Mouse (Mus musculus) erythroid progenitor cell, adult 5-6 weeks (primary cell): ENCODE measurements around the gene Pde7b. TPM values are rescaled to one million over a fixed set of nuclear protein-coding genes. Genes with fewer than 3 reads are reported as not detected.
"Not testable (repeated sequence)": the region's sequence is repeated elsewhere in the genome, so short reads cannot be mapped to it uniquely, and the experiment has no call there.

Experiments
- ATAC-seq: replicated peaks from 2 replicates; pipeline ENCODE4 v1.8.0; 2016; ENCODE audit warnings: moderate number of reproducible peaks, mild to moderate bottlenecking, moderate TSS enrichment, inconsistent platforms; ENCODE audit not compliant: poor library complexity, low FRiP score, severe bottlenecking
- total RNA-seq, 2 experiments: library from RNA; stranded (forward) in 1 of 2; stranded (reverse) in 1 of 2; fragments of 150-400 nt in 1 of 2; fragments of 186-747, 209-891 nt in 1 of 2; gene quantifications; 2 replicates each; pipeline versions ENCODE4 v1.2.3 to v1.2.4; 2015 to 2017; ENCODE audit warnings: low replicate concordance in 2 of 2

The Pde7b gene
- total RNA-seq, 2 experiments from 2014 or later = not detected

- no peak for ATAC-seq
Measured at GRCm38 (mm10) chr10:20567684-20568236, 157.1 kb downstream of the Pde7b start.

- ATAC-seq = no peak
Measured at GRCm38 (mm10) chr10:20556477-20556876, 168.4 kb downstream of the Pde7b start.

GRCm38 (mm10) chr10:20551341-20551740 is 173.5 kb downstream of the Pde7b start:
- no peak for ATAC-seq

- ATAC-seq = no peak
Measured at GRCm38 (mm10) chr10:20550771-20551170, 174.1 kb downstream of the Pde7b start.

GRCm38 (mm10) chr10:20550161-20550560 is 174.7 kb downstream of the Pde7b start:
- ATAC-seq = no peak

- no peak for ATAC-seq
Measured at GRCm38 (mm10) chr10:20548833-20549710, 175.8 kb downstream of the Pde7b start.

- ATAC-seq = no peak
Measured at GRCm38 (mm10) chr10:20547951-20548551, 176.8 kb downstream of the Pde7b start.

- ATAC-seq = no peak
Measured at GRCm38 (mm10) chr10:20543121-20543520, 181.8 kb downstream of the Pde7b start.

GRCm38 (mm10) chr10:20533811-20534210 is 191.1 kb downstream of the Pde7b start:
- no peak for ATAC-seq

- no peak for ATAC-seq
Measured at GRCm38 (mm10) chr10:20531921-20532320, 193.0 kb downstream of the Pde7b start.

- ATAC-seq = no peak
Measured at GRCm38 (mm10) chr10:20528544-20529411, 196.1 kb downstream of the Pde7b start.

- ATAC-seq = no peak
Measured at GRCm38 (mm10) chr10:20527737-20528136, 197.1 kb downstream of the Pde7b start.

GRCm38 (mm10) chr10:20518529-20518889 is 206.4 kb downstream of the Pde7b start:
- no peak for ATAC-seq

- ATAC-seq = not testable (repeated sequence)
Measured at GRCm38 (mm10) chr10:20517756-20518528, 206.9 kb downstream of the Pde7b start.

GRCm38 (mm10) chr10:20513891-20514290 is 211.0 kb downstream of the Pde7b start:
- ATAC-seq = no peak

GRCm38 (mm10) chr10:20513461-20513860 is 211.4 kb downstream of the Pde7b start:
- no peak for ATAC-seq

- no peak for ATAC-seq
Measured at GRCm38 (mm10) chr10:20509819-20510218, 215.1 kb downstream of the Pde7b start.

GRCm38 (mm10) chr10:20508497-20508896 is 216.4 kb downstream of the Pde7b start:
- no peak for ATAC-seq

- no peak for ATAC-seq
Measured at GRCm38 (mm10) chr10:20507732-20508412, 217.0 kb downstream of the Pde7b start.
